Mouse (Mus musculus): ENCODE results near the gene Pakap.

- TF ChIP-seq CTCF (IDR thresholded peaks at IDR 0.05; ENCODE audit: insufficient read depth, low read depth, low read length) (no peak), POLR2A (IDR thresholded peaks at IDR 0.05; ENCODE audit: insufficient read depth, low read depth, low read length) (no peak)
Observed at GRCm38 (mm10) chr4:57723659-57724058, 155.7 kb downstream of the Pakap start.
